Mouse (Mus musculus): Measurements from ENCODE around the gene Pym1.
"Not testable (repeated sequence)": the region's sequence is repeated elsewhere in the genome, so short reads cannot be mapped to it uniquely, and the experiment has no call there.

DNA sequence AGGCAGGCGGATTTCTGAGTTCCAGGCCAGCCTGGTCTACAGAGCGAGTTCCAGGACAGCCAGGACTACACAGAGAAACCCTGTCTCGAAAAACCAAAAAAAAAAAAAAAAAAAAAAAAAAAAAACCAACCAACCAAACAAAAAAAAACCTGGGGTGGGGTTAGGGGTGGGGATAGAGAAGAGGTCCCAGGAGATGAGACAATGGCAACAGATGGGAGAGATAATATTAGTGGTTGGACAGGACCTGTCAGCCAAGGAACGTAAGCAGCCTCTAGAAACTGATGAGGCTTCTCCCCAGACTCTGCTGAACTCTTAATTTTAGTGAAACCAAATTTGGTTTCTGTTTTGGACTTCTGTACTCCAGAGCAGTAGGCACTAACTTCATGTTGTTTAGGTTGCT, 22.2 kb upstream of the Pym1 start:
- not testable (repeated sequence) for TF ChIP-seq CTCF (IDR thresholded peaks at IDR 0.05; ENCODE audit: low read depth, low read length); POLR2A (IDR thresholded peaks at IDR 0.05; ENCODE audit: borderline replicate concordance, low read depth, low read length)

Measured in bone marrow macrophage, adult 2 months (primary cell).